Mouse (Mus musculus) cerebellum, postnatal 25 days (tissue): ENCODE measurements around the gene 2010111I01Rik.
A peak's percentile ranks its signal among the peaks of the same experiment; 100 is the strongest.
"Not testable (repeated sequence)": the region's sequence is repeated elsewhere in the genome, so short reads cannot be mapped to it uniquely, and the experiment has no call there.

ENCODE experiments used
- DNase-seq, 2 experiments: peaks; one replicate each; pipeline ENCODE4 v3.0.0; 2021; ENCODE audit warnings: mixed read lengths in 2 of 2

The 2010111I01Rik gene

DNA sequence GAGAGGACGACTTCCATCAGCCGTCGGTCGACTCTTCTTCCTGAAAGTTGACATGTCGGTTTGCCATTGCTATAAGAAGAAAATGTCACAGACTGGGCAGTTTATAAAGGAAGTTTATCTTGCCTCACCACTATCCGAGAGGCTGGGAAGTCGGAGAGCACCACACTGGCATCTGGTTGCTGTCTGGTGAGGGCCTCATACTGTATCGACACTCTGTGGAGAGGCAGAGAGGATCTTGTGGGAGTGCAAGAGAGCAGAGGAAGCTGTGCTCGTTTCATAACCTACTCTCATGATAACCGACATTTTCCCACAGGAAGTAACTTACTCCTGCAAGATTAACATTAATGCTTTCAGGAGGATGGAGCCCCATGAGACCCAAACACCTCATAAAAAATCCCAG, 7.9 kb upstream of the 2010111I01Rik start:
- DNase-seq = no peak

DNA sequence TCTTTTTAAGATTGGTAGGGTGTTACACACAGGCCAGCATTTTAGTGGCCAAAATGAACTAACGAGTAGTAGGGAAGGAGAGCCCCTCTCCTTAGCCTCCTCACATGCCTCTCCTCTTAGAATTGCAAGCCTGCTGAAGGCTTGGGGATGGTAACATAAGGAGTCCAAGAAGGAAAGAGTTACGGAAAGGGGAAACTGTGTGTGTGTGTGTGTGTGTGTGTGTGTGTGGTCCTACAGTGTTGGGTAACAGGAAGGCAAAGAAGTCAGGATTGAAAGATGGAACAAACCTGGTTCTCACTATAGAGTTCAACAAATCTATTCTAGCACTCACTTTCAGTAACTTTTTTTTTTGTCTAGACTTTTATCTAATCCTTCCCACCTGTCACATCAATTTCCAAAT, 1.3 kb upstream of the 2010111I01Rik start:
- no peak for DNase-seq

DNA sequence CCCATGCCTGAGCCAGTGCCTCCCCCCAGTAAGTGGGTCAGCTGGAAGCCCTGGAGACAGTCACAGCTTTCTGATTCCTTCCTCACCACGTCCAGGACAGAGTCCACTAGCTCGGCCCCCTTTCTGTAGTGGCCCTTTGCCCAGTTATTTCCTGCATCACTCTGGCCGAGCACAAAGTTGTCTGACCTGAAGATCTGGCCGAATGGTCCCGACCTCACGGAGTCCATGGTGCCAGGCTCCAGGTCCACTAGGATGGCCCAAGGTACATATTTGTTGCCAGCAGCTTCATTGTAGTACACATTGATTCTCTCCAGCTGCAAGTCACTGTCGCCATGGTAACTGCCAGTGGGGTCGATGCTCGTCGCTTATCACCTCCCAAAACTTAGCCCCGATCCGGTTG, 3.5 kb downstream of the 2010111I01Rik start:
- DNase-seq = no peak

DNA sequence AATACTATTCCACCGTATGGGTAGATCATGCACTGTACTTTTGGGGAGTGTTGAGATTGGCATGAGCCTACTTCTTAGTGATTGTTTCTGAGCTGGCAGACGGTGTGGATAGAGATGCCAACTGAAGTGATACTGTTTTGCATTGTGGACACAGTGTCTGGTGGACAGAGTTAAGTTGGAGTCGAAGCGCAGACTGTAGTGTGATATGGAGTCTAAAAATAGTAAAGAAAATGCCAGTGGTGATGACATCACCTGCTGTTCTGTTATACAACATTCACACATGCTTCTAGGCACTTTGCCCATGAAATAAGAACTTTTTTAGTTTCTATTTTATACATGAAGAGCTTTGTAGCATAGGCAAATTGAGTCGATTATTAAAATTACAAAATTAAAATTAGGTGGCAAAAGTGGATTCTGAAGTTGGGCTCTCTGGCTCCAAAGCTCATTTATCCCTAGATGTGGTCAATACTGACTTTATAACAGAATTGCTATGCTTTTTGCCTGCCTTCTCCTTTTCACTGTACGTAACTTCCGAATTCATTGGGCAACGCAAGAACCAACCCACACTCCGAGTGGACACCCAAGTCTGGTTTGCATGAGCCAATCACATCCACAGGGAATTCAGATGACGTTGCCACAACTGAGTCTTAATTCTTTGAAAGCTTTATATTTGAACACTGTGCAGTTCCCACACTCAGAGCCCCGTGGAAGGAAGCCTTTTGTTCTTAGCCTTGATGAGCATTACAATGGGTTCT, 6.0 kb downstream of the 2010111I01Rik start:
- no peak for DNase-seq

DNA sequence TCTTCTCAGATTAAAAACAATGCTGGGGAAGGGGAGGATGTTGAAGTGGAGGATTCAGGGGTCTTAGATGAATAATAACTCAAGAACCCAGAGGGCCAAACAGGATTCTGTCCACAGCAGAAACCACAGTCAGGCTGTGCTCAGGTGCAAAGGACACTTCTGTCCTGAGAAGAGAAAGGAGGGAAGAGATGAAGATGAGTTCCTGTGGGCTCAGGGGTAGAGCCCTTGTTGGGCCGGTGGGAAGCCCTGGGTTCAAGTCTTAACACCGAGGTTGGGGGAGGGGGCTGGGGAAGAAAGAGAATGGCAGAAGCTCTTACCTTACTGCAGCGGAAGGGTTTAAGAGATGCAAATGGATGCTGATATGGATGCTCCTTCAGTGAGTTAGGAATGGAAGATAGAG, 7.7 kb downstream of the 2010111I01Rik start:
- DNase-seq = no peak

DNA sequence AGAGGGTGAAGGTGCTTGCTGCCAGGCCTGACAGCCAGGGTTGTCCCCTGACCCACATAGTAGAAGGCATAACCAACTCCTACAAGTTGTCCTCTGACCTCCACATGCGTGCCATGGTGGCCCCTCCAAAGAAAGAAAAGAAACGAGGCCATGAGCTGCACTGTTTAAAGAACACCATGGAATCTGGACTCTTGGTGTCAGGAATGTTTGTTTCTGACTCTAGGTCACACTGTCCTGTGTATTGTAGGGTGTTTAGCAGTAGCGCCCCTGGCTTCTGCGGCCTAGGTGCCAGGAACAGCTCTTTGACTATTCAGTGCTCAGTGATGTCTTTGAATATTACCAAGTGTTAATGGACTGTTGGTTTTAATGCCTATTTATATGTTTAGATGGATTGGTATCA, 8.4 kb downstream of the 2010111I01Rik start:
- DNase-seq = no peak

DNA sequence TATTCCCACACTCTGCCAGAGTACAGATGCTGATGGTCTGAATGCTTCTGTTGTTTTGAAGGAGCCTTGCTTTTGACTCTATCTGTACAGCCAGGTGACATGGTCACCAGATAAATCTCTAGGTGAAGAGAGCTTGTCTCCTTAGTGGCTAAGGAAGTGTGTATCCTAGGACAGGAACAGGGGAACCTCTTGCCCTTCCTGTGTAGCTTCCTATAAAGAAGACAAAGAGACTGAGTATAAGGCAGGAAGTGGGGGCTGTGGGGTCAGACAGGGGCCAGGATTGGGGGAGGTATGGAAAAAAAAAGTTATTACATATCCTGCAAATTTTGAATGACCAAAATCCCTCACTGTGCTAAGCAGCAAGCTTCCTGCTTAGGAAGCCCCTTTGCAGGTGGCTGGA, 13.4 kb downstream of the 2010111I01Rik start:
- DNase-seq = no peak

DNA sequence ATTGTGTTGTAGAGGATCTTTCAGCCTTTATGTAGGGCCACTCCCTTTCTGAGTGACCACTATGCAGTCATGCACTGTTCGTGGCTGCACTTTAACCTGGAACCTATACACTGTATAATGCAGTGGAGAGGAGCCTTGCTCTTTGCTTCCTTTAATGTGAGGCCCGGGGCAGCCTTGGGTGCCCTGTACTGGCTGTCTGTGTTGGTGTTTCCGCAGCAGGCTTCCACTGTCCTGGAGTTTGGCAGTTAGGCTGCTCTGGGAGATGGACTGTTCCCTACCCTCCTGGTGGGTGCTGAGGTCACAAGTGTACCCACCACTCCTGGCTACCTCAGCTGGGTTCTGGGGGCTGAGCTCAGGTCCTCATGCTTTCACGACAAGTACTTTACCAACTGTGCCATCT, 14.1 kb downstream of the 2010111I01Rik start:
- no peak for DNase-seq

DNA sequence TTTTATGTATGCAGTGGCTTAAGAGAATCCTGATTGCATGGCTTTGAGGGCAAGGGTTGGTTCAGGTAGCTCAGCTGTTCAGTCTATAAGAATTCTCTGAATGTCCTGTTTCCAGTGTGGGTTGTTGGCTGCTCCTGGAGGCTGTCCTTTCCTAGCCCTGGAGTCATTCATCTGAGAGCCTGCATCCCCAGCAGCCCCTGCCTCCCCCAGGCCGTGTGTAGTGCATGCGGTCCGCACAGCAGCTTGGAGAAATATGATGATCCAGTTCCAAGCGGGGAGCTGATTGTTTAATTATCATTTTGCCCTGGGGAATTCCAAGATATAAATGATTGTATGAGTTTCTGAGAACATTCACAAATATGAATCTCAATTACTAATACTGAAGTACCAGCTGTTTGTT, 14.5 kb downstream of the 2010111I01Rik start:
- DNase-seq = no peak

DNA sequence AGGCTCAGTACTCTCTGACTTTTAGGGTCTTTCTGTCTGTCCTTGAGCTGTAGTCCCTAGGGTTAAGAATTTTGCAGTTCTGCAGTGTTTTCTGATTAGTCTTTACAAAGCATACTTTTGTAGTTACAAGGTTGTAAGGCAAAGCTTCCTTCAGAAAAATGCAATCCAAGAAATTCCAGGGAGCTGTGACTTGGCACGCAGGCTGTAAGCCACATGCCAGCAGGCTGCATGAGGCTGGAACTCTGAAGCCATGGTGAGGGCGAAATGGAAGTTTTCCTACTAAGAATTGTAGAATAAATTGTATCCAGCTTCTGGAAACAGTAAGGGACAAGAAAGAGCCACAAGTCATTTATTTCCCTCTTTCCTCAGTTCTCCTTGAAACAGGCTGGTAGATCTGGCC, 15.4 kb downstream of the 2010111I01Rik start:
- peak; percentile 21 to 22 for DNase-seq

DNA sequence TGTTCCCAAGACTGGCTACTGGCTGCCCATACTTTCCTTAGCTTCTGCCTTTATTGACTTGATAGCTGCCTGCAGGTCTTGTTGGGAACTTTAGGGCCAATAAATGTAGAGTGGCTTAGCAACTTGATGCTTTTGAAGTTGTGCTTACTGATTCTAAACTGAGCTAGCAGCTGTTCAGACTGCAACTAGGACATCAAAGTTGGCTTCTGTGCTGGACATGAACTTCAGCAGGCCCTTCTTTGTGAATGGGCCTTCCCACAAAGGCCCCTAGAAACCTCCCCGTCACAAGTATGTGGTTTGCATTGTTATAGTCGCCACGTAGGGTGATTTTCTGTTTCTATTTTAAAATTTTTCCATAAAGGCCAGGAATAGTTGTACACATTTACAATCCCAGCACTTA, 19.8 kb downstream of the 2010111I01Rik start:
- no peak for DNase-seq

DNA sequence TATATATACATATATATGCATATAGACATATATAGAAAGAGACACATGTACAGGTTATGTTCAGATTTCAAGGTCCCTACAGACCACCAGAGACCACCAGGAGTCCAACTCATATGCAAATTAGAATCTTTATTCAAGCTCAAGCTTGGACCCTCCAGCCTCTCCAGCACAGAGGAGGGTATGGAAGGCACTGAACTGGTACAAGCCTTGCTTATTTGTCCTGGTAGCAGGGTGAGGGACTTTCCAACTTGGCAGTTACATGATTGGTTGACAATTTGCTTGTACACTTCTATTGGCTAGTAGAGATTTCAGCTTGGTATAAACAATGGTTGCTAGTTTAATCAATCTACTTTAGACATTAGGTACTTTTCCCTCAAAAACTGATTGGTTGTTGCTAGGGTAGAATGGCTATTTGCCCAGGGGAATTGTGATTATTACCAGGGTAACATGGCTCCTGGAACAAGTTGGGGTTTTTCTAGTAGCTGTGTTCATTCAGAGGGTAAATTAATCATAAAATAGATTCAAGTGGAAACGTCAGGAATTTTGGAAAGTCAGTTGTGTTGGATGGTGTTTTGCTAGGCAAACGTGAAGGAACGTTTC, 25.3 kb downstream of the 2010111I01Rik start:
- no peak for DNase-seq

DNA sequence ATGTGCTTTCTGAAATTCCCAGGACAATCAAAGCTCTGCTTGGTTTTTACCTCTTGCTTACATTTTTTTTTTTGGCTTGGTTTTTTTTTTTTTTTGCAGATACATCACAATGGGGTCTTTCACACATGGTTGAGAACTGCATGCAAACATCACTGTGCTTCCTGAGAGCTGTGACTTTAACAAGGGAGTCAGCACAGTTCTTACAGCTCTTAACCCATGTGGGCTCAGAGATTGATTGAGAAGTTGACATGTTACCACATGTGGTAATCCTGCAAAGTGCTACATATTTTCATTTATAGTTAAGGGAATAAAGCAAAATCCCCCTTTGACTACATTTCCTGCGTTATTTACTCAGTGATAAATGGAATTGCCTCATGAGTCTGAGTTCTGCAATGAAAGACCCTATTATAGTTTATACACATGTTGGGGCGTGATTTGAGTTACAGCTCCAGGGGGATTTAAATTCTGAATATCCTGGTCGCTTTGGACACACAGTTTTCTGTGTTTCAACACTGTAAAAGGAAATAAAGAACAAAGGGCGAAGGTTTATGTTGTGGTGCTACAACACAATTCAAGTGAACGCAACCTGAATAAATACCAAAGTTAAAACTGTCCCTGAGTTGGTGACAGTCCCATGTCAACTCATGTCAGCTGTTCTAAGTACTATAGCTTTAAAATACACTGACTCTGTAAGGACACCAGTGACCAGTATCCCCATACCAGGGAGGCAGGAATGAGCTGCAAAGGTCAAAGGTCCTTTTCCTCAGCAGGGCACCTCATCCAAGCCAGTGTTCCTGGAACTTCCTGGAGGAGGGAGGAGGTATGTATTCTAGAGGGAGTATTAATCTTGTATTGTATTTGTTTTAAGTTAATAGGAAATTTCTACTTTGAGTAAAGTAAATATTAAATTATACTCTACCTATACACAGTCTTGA, 29.1 kb downstream of the 2010111I01Rik start:
- no peak for DNase-seq

DNA sequence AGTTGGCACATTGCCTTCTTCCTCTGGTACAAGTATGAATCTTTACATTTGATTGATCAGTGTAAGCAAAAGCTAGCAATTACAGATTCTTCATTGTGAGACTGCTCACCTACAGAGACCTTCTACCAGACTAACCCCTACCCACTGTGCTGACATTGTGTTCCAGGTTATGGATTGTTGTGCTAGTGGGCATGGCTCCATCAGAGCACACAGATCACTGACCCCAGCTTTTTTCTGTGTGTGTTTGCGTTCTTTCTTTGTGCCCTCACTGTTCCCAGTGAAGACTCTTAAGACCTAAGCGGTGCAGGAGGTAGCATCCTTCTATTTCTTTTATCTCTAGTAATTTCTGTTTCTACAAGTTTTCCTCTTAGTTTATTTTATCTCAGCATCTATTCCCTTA, 32.1 kb downstream of the 2010111I01Rik start:
- DNase-seq = no peak

DNA sequence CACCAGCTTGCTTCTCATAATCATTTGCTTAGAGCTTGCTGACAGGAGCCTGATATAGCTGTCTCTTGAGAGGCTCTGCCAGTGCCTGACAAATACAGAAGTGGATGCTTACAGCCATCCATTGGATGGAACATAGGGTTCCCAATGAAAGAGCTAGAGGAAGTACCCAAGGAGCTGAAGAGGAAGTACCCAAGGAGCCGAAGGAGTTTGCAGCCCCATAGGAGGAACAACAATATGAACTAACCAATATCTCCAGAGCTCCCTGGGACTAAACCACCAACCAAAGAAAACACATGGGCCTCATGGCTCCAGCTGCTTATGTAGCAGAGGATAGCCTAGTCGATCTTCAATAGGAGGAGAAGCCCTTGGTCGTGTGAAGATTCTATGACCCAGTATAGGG, 42.8 kb downstream of the 2010111I01Rik start:
- DNase-seq = not testable (repeated sequence)

DNA sequence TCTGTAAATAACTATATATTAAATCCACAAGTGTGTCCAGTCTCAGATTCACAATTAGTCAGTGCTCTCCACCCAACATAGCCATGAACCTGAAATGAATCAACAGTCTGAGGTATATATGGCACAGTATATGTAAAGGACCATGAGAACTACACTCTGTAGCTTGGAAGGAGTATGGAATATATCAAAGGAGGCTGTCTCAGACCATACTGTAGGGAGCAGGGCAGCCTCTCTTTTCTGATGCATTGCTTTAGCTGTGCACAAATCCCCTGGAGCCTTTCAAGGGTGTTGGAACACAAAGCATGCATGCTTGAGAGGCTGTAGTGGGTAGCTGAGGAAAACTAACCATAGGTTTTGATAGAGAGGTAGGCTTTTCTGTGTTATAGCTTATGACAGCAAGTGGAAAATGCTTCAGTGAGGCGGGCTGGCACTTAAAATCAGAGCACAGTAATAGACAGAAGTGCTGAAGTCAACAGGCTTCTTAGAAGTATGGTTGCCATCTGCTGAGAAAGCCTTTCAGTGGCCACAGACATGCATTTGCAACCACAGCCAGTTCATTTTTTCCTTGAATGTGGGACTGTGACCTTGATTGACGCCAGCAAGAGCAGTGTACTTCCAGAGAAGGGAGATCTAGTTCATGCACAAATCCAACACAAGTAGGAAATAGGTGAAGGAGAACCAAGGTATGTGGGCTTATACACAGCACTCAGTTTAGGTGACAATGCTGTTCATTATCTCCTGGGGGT, 45.8 kb downstream of the 2010111I01Rik start:
- DNase-seq = no peak

DNA sequence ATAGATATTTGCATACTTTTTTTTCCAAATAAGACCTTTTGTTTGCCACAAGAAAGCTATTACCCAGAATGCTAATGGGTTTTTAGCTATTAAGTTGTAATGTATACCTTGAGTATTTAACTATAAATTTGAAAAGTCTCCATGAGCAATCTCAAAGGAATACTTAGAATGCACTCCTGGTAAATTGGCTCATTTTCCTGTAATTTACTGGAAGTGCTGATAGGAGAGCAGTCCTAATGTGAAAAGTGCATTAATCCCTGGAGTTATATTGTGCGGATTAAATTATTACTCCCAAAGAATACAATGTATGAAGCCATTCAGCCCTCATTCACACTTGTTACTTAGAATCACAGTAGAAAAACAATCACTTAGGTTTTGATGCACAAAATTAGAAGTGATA, 49.7 kb downstream of the 2010111I01Rik start:
- DNase-seq = no peak

DNA sequence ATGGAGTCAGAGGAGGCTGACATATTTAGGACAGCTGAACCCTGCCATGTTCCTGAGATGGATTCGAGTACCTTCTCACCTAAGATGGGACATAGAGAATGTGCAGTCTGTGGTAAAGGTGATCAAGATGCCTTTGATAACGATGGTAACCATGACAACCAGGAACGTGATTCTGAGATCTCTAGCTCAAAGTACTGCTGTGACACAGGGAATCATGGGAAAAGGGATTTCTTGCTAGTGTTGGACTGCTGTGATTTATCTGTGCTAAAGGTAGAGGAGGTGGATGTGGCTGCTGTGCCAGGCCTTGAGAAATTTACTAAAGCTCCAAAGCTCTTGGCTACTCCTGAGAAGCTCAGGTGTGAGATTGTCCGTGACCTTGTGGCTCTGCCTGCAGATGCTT, 50.7 kb downstream of the 2010111I01Rik start:
- no peak for DNase-seq

DNA sequence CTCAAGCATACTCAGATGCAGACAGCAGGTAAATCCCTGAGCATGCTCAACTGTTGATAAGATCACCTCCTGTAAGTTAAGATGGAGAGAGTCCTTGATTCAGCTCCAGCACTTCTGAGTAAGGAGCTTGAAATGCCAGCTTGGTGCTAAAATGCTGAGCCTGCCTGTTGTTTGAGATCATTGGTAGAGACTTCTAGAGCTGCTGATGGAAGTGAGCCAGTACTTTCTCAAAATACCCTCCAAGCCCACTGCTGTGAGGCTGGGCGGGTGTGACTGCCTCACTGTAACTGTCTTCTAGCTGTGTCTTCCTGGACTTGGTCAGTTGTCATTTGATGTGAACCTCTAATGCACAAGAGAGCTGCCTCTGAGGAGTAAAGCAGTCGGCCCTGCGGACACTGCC, 51.4 kb downstream of the 2010111I01Rik start:
- peak in 1 of 2 experiments; percentile 6 for DNase-seq

DNA sequence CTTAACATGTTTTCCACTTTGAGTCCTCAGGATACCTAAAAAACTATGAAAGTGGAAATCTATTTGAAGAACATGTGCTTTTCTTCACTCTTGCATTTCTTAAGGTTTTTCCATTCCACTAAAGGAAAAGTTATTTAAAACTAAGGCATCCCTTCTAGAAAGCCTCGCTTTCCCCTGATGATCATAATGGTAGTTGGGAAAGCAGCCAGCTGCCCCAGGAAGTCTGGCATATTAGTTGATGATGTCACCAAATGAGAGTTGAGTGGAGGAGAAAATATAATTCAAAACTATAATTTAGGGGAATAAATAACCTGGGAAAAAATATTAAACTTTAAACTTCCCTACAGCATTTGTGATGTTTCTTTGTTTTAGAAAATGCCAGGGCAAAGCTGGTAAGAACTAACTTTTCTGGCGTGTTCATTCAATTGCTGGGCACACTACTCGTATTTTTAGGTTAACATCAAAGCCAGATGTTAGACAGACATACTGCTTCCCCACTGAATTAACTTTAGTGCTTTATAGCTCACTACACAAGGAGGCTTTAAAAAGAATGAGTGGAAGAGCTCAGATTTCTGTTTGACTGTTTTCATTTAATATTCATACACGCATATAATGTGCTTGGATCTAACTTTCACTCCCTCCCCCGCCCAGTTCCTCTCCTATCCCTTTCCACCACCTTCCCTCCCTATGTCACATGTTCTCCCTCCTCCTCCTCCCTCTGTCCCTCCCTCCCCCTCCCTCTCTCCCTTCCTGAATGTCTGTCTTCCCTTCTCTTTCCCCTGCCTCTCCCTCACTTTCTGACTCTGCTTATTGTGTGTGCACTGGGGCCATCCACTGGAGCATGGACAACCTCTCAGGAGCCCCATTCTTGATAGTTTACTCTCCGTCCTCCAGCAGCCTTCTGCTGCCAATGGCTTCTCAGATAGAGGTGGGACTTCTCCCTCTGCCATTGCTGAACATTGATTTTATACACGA, 58.8 kb downstream of the 2010111I01Rik start:
- DNase-seq = peak in 1 of 2 experiments; percentile 34

DNA sequence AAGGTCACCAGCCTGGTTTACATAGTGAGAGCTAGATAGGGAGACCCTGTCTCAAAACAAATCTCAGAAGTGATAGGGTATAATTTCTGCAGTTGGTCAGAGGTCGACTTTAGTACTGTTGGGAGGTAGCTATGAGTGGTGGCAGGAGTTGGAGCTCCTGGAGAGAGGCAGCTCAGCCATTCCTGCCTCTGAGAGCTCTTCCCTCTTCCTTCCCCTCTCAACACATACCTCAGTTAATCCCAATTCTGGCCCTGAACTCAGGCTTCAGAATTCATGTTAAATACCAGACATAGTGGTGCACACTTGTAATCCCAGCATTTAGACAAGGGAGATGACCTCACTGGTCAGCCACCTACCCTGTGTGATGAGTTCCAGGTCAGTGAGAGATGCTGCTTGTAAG, 65.3 kb downstream of the 2010111I01Rik start:
- DNase-seq = no peak

DNA sequence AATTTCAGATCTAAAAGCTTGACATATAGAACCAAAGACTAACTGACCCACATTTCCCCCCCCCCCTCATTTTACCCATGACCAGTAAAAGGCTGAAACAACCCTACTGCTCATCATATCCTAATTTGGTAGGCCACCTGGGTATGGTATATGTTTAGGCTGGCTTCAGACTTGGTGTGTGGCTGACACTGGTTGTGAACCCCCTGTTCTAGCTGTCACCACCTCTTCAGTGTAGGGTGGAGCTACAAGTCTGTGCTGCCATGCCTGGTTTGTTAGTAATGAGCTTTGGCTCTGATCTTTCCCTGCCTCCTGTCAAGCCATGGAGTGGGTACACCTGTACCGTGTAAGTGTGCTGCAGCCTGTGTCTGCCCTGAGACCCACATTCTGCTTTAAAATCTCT, 66.6 kb downstream of the 2010111I01Rik start:
- no peak for DNase-seq
